Mouse (Mus musculus) hindbrain, embryonic 13.5 days (tissue): ENCODE data around the gene Rbm10. TPM values are rescaled to one million over a fixed set of nuclear protein-coding genes. Genes with fewer than 3 reads are reported as not detected.

Experiments
- polyA plus RNA-seq: library from polyadenylated mRNA; unstranded; fragments of >200 nt; fragmentation: Nextera tagmentation; extraction: Ambion mirVana; gene quantifications from 2 replicates; pipeline ENCODE4 v1.2.1, GENCODE M21; 2015

Gene Rbm10
- polyA plus RNA-seq, 1 experiment from 2014 or later, result 63.9 TPM

Other genes with a start within 250 kb of the Rbm10 start
- 5.4 and 6.5 TPM in 2 replicates for gene Jade3, start 191.8 kb upstream of the Rbm10 start, polyA plus RNA-seq
- gene Rgn, start 67.7 kb upstream of the Rbm10 start, polyA plus RNA-seq, result 0.56 and 0.57 TPM in 2 replicates
- 220 and 231 TPM in 2 replicates for gene Ndufb11, start 116 bp downstream of the Rbm10 start, polyA plus RNA-seq
- 394 and 406 TPM in 2 replicates for gene Uba1, start 40.8 kb downstream of the Rbm10 start, polyA plus RNA-seq
- gene Cdk16, start 70.5 kb downstream of the Rbm10 start, polyA plus RNA-seq, result 122 and 126 TPM in 2 replicates
- gene Usp11, start 86.4 kb downstream of the Rbm10 start, polyA plus RNA-seq, result 93.8 and 98.4 TPM in 2 replicates
- 281 and 285 TPM in 2 replicates for gene Araf, start 180.3 kb downstream of the Rbm10 start, polyA plus RNA-seq